Mouse (Mus musculus) right cerebral cortex, postnatal 36 days (tissue): ENCODE data around the gene Nostrin.

Experiments
- DNase-seq, 2 experiments: peaks; one replicate each; pipeline ENCODE4 v3.0.0; 2022; ENCODE audit warnings: low spot score in 2 of 2, mixed read lengths in 1 of 2

The Nostrin gene

GRCm38 (mm10) chr2:69135661-69136576 lies at the start of gene Nostrin:
TSS of gene Nostrin (plus strand) at chr2:69135800.
- no peak for DNase-seq

- DNase-seq = no peak
Observed at GRCm38 (mm10) chr2:69086505-69087260, 48.9 kb upstream of the Nostrin start.

- no peak for DNase-seq
Observed at GRCm38 (mm10) chr2:69095836-69096235, 39.8 kb upstream of the Nostrin start.

- peak; percentile 40 to 45 for DNase-seq
Observed at GRCm38 (mm10) chr2:69096821-69097220, 38.8 kb upstream of the Nostrin start.

- DNase-seq = no peak
Observed at GRCm38 (mm10) chr2:69097526-69097925, 38.1 kb upstream of the Nostrin start.

GRCm38 (mm10) chr2:69098701-69099100 lies 36.9 kb upstream of the Nostrin start:
- DNase-seq = no peak

- DNase-seq = no peak
Observed at GRCm38 (mm10) chr2:69099147-69099546, 36.5 kb upstream of the Nostrin start.

GRCm38 (mm10) chr2:69100706-69101105 lies 34.9 kb upstream of the Nostrin start:
- DNase-seq = no peak

GRCm38 (mm10) chr2:69103526-69103925 lies 32.1 kb upstream of the Nostrin start:
- DNase-seq = no peak

GRCm38 (mm10) chr2:69104511-69105145 lies 31.0 kb upstream of the Nostrin start:
- DNase-seq = peak; percentile 26 to 49

- no peak for DNase-seq
Observed at GRCm38 (mm10) chr2:69109246-69109645, 26.4 kb upstream of the Nostrin start.

- DNase-seq = no peak
Observed at GRCm38 (mm10) chr2:69109710-69110109, 25.9 kb upstream of the Nostrin start.

GRCm38 (mm10) chr2:69112609-69113008 lies 23.0 kb upstream of the Nostrin start:
- DNase-seq = no peak

- no peak for DNase-seq
Observed at GRCm38 (mm10) chr2:69113829-69114547, 21.6 kb upstream of the Nostrin start.

- DNase-seq = no peak
Observed at GRCm38 (mm10) chr2:69115921-69116320, 19.7 kb upstream of the Nostrin start.

- no peak for DNase-seq
Observed at GRCm38 (mm10) chr2:69116767-69117166, 18.8 kb upstream of the Nostrin start.

- DNase-seq = no peak
Observed at GRCm38 (mm10) chr2:69118994-69119393, 16.6 kb upstream of the Nostrin start.

GRCm38 (mm10) chr2:69119718-69120117 lies 15.9 kb upstream of the Nostrin start:
- DNase-seq = no peak

- DNase-seq = no peak
Observed at GRCm38 (mm10) chr2:69121681-69122080, 13.9 kb upstream of the Nostrin start.

GRCm38 (mm10) chr2:69125425-69125824 lies 10.2 kb upstream of the Nostrin start:
- no peak for DNase-seq

- DNase-seq = no peak
Observed at GRCm38 (mm10) chr2:69128321-69128720, 7.3 kb upstream of the Nostrin start.
